Mouse (Mus musculus): ENCODE data around the gene Cdc123. TPM values are rescaled to one million over a fixed set of nuclear protein-coding genes. Genes with fewer than 3 reads are reported as not detected.

Gene Cdc123
- polyA plus RNA-seq, 1 experiment from 2014 or later, result 275 TPM

- peaks cover 45% of the 10 kb centered on the region for H3K36me3 ChIP-seq
- no peak for ATAC-seq (ENCODE audit: low FRiP score)
- H3K27me3 ChIP-seq (replicated peaks), result no peaks in the 10 kb centered on the region
- no peaks in the 10 kb centered on the region for H3K4me1 ChIP-seq
- WGBS, result 89% methylated on average over 6 of the region's 6 CpGs
- H3K27ac ChIP-seq (replicated peaks), result no peak overlapping the region
- H3K9ac ChIP-seq (replicated peaks), result no peak overlapping the region
- no peak overlapping the region for H3K4me3 ChIP-seq (replicated peaks)
- H3K4me2 ChIP-seq, result no peak overlapping the region
- H3K9me3 ChIP-seq (replicated peaks), result no peaks in the 10 kb centered on the region
Measured at GRCm38 (mm10) chr2:5804440-5805045, 40.4 kb downstream of the Cdc123 start.

GRCm38 (mm10) chr2:5801927-5802590, 42.9 kb downstream of the Cdc123 start:
- Histone ChIP-seq H3K9me3 (replicated peaks) (no peaks in the 10 kb centered on the region), H3K27ac (replicated peaks) (no peak overlapping the region), H3K4me2 (no peak overlapping the region), H3K4me1 (no peaks in the 10 kb centered on the region), H3K36me3 (peaks cover 56% of the 10 kb centered on the region), H3K9ac (replicated peaks) (no peak overlapping the region), H3K4me3 (replicated peaks) (no peak overlapping the region), H3K27me3 (replicated peaks) (no peaks in the 10 kb centered on the region)
- WGBS, result 96% methylated on average over 10 of the region's 10 CpGs
- ATAC-seq (ENCODE audit: low FRiP score), result no peak

- H3K9ac ChIP-seq (replicated peaks), result no peak overlapping the region
- peaks cover 63% of the 10 kb centered on the region for H3K36me3 ChIP-seq
- no peaks in the 10 kb centered on the region for H3K9me3 ChIP-seq (replicated peaks)
- no peak for ATAC-seq (ENCODE audit: low FRiP score)
- 90% methylated on average over 9 of the region's 9 CpGs for WGBS
- H3K27me3 ChIP-seq (replicated peaks), result no peaks in the 10 kb centered on the region
- no peaks in the 10 kb centered on the region for H3K4me1 ChIP-seq
- no peak overlapping the region for H3K4me2 ChIP-seq
- no peak overlapping the region for H3K27ac ChIP-seq (replicated peaks)
- no peak overlapping the region for H3K4me3 ChIP-seq (replicated peaks)
Measured at GRCm38 (mm10) chr2:5801182-5801640, 43.8 kb downstream of the Cdc123 start.

GRCm38 (mm10) chr2:5797816-5798672, 46.9 kb downstream of the Cdc123 start:
- no peak overlapping the region for H3K9ac ChIP-seq (replicated peaks)
- H3K27ac ChIP-seq (replicated peaks), result no peak overlapping the region
- no peak overlapping the region for H3K4me2 ChIP-seq
- no peaks in the 10 kb centered on the region for H3K9me3 ChIP-seq (replicated peaks)
- peaks cover 74% of the 10 kb centered on the region for H3K36me3 ChIP-seq
- H3K4me3 ChIP-seq (replicated peaks), result no peak overlapping the region
- no peaks in the 10 kb centered on the region for H3K27me3 ChIP-seq (replicated peaks)
- H3K4me1 ChIP-seq, result no peaks in the 10 kb centered on the region
- 95% methylated on average over 11 of the region's 11 CpGs for WGBS
- ATAC-seq (ENCODE audit: low FRiP score), result no peak

- Histone ChIP-seq H3K36me3 (peaks cover 46% of the 10 kb centered on the region), H3K27ac (replicated peaks) (no peak overlapping the region), H3K9ac (replicated peaks) (no peak overlapping the region), H3K9me3 (replicated peaks) (no peaks in the 10 kb centered on the region), H3K4me1 (no peaks in the 10 kb centered on the region), H3K4me3 (replicated peaks) (no peak overlapping the region), H3K27me3 (replicated peaks) (no peaks in the 10 kb centered on the region), H3K4me2 (no peak overlapping the region)
- WGBS, result 92% methylated on average over 10 of the region's 10 CpGs
- ATAC-seq (ENCODE audit: low FRiP score), result no peak
Measured at GRCm38 (mm10) chr2:5793771-5794170, 51.2 kb downstream of the Cdc123 start.

- Histone ChIP-seq H3K9me3 (replicated peaks) (no peaks in the 10 kb centered on the region), H3K4me2 (no peak overlapping the region), H3K4me1 (no peaks in the 10 kb centered on the region), H3K27ac (replicated peaks) (no peak overlapping the region), H3K9ac (replicated peaks) (no peak overlapping the region), H3K4me3 (replicated peaks) (no peak overlapping the region), H3K27me3 (replicated peaks) (no peaks in the 10 kb centered on the region), H3K36me3 (peaks cover 33% of the 10 kb centered on the region)
- ATAC-seq (ENCODE audit: low FRiP score), result no peak
- 95% methylated on average over 5 of the region's 5 CpGs for WGBS
Measured at GRCm38 (mm10) chr2:5792056-5792455, 52.9 kb downstream of the Cdc123 start.

- Histone ChIP-seq H3K9ac (replicated peaks) (no peak overlapping the region), H3K4me3 (replicated peaks) (no peak overlapping the region), H3K36me3 (peaks cover 10% of the 10 kb centered on the region), H3K9me3 (replicated peaks) (no peaks in the 10 kb centered on the region), H3K27me3 (replicated peaks) (no peaks in the 10 kb centered on the region), H3K4me2 (no peak overlapping the region), H3K4me1 (no peaks in the 10 kb centered on the region), H3K27ac (replicated peaks) (no peak overlapping the region)
- no peak for ATAC-seq (ENCODE audit: low FRiP score)
- 33% methylated on average over 4 of the region's 4 CpGs for WGBS
Measured at GRCm38 (mm10) chr2:5789625-5790160, 55.3 kb downstream of the Cdc123 start.

GRCm38 (mm10) chr2:5787391-5787790, 57.6 kb downstream of the Cdc123 start:
- Histone ChIP-seq H3K27ac (replicated peaks) (no peak overlapping the region), H3K9ac (replicated peaks) (no peak overlapping the region), H3K36me3 (no peaks in the 10 kb centered on the region; the same call in 1 of the 2 replicates), H3K27me3 (replicated peaks) (no peaks in the 10 kb centered on the region), H3K4me1 (no peaks in the 10 kb centered on the region), H3K9me3 (replicated peaks) (no peaks in the 10 kb centered on the region), H3K4me2 (no peak overlapping the region), H3K4me3 (replicated peaks) (no peak overlapping the region)
- 98% methylated on average over 3 of the region's 3 CpGs for WGBS
- no peak for ATAC-seq (ENCODE audit: low FRiP score)

GRCm38 (mm10) chr2:5772464-5772863, 72.5 kb downstream of the Cdc123 start:
- WGBS, result 86% methylated on average over 2 of the region's 2 CpGs
- no peak overlapping the region for H3K9ac ChIP-seq (replicated peaks)

GRCm38 (mm10) chr2:5770708-5771241, 74.2 kb downstream of the Cdc123 start:
- Histone ChIP-seq H3K27me3 (replicated peaks) (no peaks in the 10 kb centered on the region), H3K9me3 (replicated peaks) (no peaks in the 10 kb centered on the region), H3K4me2 (no peak overlapping the region), H3K4me3 (replicated peaks) (no peak overlapping the region), H3K36me3 (no peaks in the 10 kb centered on the region), H3K4me1 (peaks cover 3% of the 10 kb centered on the region; the same call in 1 of the 2 replicates), H3K9ac (replicated peaks) (no peak overlapping the region), H3K27ac (replicated peaks) (no peak overlapping the region)
- peak; percentile 45; the same call in 1 of the 2 replicates for ATAC-seq (ENCODE audit: low FRiP score)
- WGBS, result 60% methylated on average over 8 of the region's 8 CpGs

More at GRCm38 (mm10) chr2:5772464-5772863, 72.5 kb downstream of the Cdc123 start:
- no peaks in the 10 kb centered on the region for H3K27me3 ChIP-seq (replicated peaks)
- H3K27ac ChIP-seq (replicated peaks), result no peak overlapping the region
- H3K9me3 ChIP-seq (replicated peaks), result no peaks in the 10 kb centered on the region
- no peaks in the 10 kb centered on the region for H3K36me3 ChIP-seq
- H3K4me2 ChIP-seq, result no peak overlapping the region
- ATAC-seq (ENCODE audit: low FRiP score), result no peak
- H3K4me1 ChIP-seq, result peaks cover 3% of the 10 kb centered on the region; the same call in 1 of the 2 replicates
- no peak overlapping the region for H3K4me3 ChIP-seq (replicated peaks)

GRCm38 (mm10) chr2:5769630-5770029, 75.3 kb downstream of the Cdc123 start:
- no peak for ATAC-seq (ENCODE audit: low FRiP score)
- Histone ChIP-seq H3K36me3 (no peaks in the 10 kb centered on the region), H3K4me3 (replicated peaks) (no peak overlapping the region), H3K9ac (replicated peaks) (no peak overlapping the region), H3K27me3 (replicated peaks) (no peaks in the 10 kb centered on the region), H3K9me3 (replicated peaks) (no peaks in the 10 kb centered on the region), H3K4me2 (no peak overlapping the region), H3K4me1 (peaks cover 3% of the 10 kb centered on the region; the same call in 1 of the 2 replicates), H3K27ac (replicated peaks) (no peak overlapping the region)

All from neural tube, embryonic 15.5 days (tissue).